Mouse (Mus musculus) myocyte (in vitro differentiated cells): ENCODE results near the gene Hoxd9. TPM values are rescaled to one million over a fixed set of nuclear protein-coding genes. Genes with fewer than 3 reads are reported as not detected.

Source experiments
- H3K27me3 ChIP-seq: one replicate; pipeline ENCODE4 v1.6.1; 2011; ENCODE audit not compliant: control insufficient read depth, insufficient read depth, insufficient read length
- H3K36me3 ChIP-seq: one replicate; pipeline ENCODE4 v1.6.1; 2011; ENCODE audit not compliant: control insufficient read depth, insufficient read depth
- H3K4me2 ChIP-seq: one replicate; pipeline ENCODE4 v1.6.1; 2011; ENCODE audit warnings: low read depth, control low read depth
- H3K4me3 ChIP-seq: one replicate; pipeline ENCODE4 v1.5.1; 2011; ENCODE audit warnings: mild to moderate bottlenecking, control low read depth, moderate library complexity
- H3K79me2 ChIP-seq: one replicate; pipeline ENCODE4 v1.6.1; 2011; ENCODE audit not compliant: control insufficient read depth, insufficient read depth
- H3ac ChIP-seq: one replicate; pipeline ENCODE4 v1.6.1; 2011; ENCODE audit not compliant: control insufficient read depth, insufficient read length
- CEBPB ChIP-seq: IDR thresholded peaks from 2 replicates; pipeline ENCODE4 v1.6.1; 2011; ENCODE audit warnings: mild to moderate bottlenecking, moderate library complexity; ENCODE audit not compliant: poor library complexity, insufficient read depth, severe bottlenecking
- E2F4 ChIP-seq: IDR thresholded peaks from one replicate; pipeline ENCODE4 v1.6.1; 2011; ENCODE audit warnings: mild to moderate bottlenecking, control low read depth, moderate library complexity; ENCODE audit not compliant: insufficient read depth
- MAX ChIP-seq: IDR thresholded peaks from one replicate; pipeline ENCODE4 v1.6.1; 2011; ENCODE audit warnings: low read depth, mild to moderate bottlenecking, control low read depth
- MYOD1 ChIP-seq, 3 experiments: IDR thresholded peaks; one replicate each; pipeline ENCODE4 v1.6.1; 2011; ENCODE audit warnings: control low read depth in 2 of 3, low read depth in 2 of 3, mild to moderate bottlenecking in 2 of 3, moderate library complexity in 1 of 3; ENCODE audit not compliant: insufficient read length in 2 of 3, control insufficient read depth in 1 of 3
- MYOG ChIP-seq, 3 experiments: IDR thresholded peaks; one replicate each; pipeline ENCODE4 v1.6.1; 2011; ENCODE audit warnings: control low read depth in 2 of 3, low read depth in 2 of 3, mild to moderate bottlenecking in 2 of 3; ENCODE audit not compliant: insufficient read length in 2 of 3, control insufficient read depth in 1 of 3, insufficient read depth in 1 of 3
- POLR2A ChIP-seq: IDR thresholded peaks from one replicate; pipeline ENCODE4 v1.6.1; 2011; ENCODE audit warnings: low read depth, mild to moderate bottlenecking, control low read depth, moderate library complexity; ENCODE audit not compliant: insufficient read length
- POLR2AphosphoS2 ChIP-seq: IDR thresholded peaks from one replicate; pipeline ENCODE4 v1.6.1; 2011; ENCODE audit warnings: low read depth, control low read depth; ENCODE audit not compliant: insufficient read length
- REST ChIP-seq: IDR thresholded peaks from one replicate; pipeline ENCODE4 v1.6.1; 2011; ENCODE audit warnings: mild to moderate bottlenecking, control low read depth, moderate library complexity; ENCODE audit not compliant: insufficient read depth, insufficient read length
- SRF ChIP-seq: IDR thresholded peaks from one replicate; pipeline ENCODE4 v1.6.1; 2011; ENCODE audit warnings: low read depth; ENCODE audit not compliant: control insufficient read depth, insufficient read length
- TCF12 ChIP-seq: IDR thresholded peaks from one replicate; pipeline ENCODE4 v1.6.1; 2011; ENCODE audit warnings: mild to moderate bottlenecking, control low read depth; ENCODE audit not compliant: poor library complexity, insufficient read depth, severe bottlenecking
- TCF3 ChIP-seq: IDR thresholded peaks from one replicate; pipeline ENCODE4 v1.6.1; 2011; ENCODE audit warnings: low read depth, control low read depth; ENCODE audit not compliant: insufficient read length
- USF1 ChIP-seq: IDR thresholded peaks from one replicate; pipeline ENCODE4 v1.6.1; 2011; ENCODE audit warnings: low read depth, mild to moderate bottlenecking, control low read depth, moderate library complexity
- polyA plus RNA-seq: library from polyadenylated mRNA; unstranded; fragments of >200 nt; fragmentation: generic; extraction: Trizol; gene quantifications from one replicate; pipeline ENCODE4 v1.2.1, GENCODE M21; 2012; ENCODE audit warnings: missing spikeins

Gene Hoxd9
- polyA plus RNA-seq, 1 experiment, result not detected

- TF ChIP-seq CEBPB (no peak), POLR2AphosphoS2 (no peak), MYOD1 (IDR thresholded peaks at IDR 0.05; ENCODE audit: control insufficient read depth in 1 of 3, insufficient read length in 2 of 3, low read depth in 2 of 3) (no peak), E2F4 (no peak), USF1 (no peak), TCF12 (no peak), REST (no peak), MAX (no peak), POLR2A (no peak), MYOG (IDR thresholded peaks at IDR 0.05; ENCODE audit: control insufficient read depth in 1 of 3, insufficient read depth in 1 of 3, insufficient read length in 2 of 3, low read depth in 2 of 3) (no peak), SRF (no peak), TCF3 (no peak)
- peak overlapping the region; percentile 37 for H3K4me2 ChIP-seq
- H3ac ChIP-seq, result no peak overlapping the region
- H3K36me3 ChIP-seq, result no peaks in the 10 kb centered on the region
- no peak overlapping the region for H3K4me3 ChIP-seq
- peaks cover 60% of the 10 kb centered on the region for H3K27me3 ChIP-seq
- H3K79me2 ChIP-seq, result no peaks in the 10 kb centered on the region
Measured at GRCm38 (mm10) chr2:74663291-74663925, 34.1 kb upstream of the Hoxd9 start.

- no peak overlapping the region for H3K4me3 ChIP-seq
Measured at GRCm38 (mm10) chr2:74666411-74666810, 31.1 kb upstream of the Hoxd9 start.

GRCm38 (mm10) chr2:74667191-74667841, 30.2 kb upstream of the Hoxd9 start:
- H3K36me3 ChIP-seq, result no peaks in the 10 kb centered on the region
- no peak overlapping the region for H3K4me2 ChIP-seq

More at GRCm38 (mm10) chr2:74666411-74666810, 31.1 kb upstream of the Hoxd9 start:
- TF ChIP-seq MYOG (IDR thresholded peaks at IDR 0.05; ENCODE audit: control insufficient read depth in 1 of 3, insufficient read depth in 1 of 3, insufficient read length in 2 of 3, low read depth in 2 of 3) (no peak), CEBPB (no peak), MAX (no peak), MYOD1 (IDR thresholded peaks at IDR 0.05; ENCODE audit: control insufficient read depth in 1 of 3, insufficient read length in 2 of 3, low read depth in 2 of 3) (no peak), E2F4 (no peak), TCF3 (no peak), REST (no peak), POLR2AphosphoS2 (no peak), TCF12 (no peak), USF1 (no peak), SRF (no peak), POLR2A (no peak)
- Histone ChIP-seq H3K79me2 (no peaks in the 10 kb centered on the region), H3K4me2 (no peak overlapping the region), H3ac (no peak overlapping the region), H3K36me3 (no peaks in the 10 kb centered on the region), H3K27me3 (peaks cover 46% of the 10 kb centered on the region)

GRCm38 (mm10) chr2:74667842-74668357, 29.6 kb upstream of the Hoxd9 start, which contains the start of gene Hoxd13:
Gene Hoxd13 (plus strand): TSS chr2:74668310.
- no peak within 1 kb of the TSS for H3K4me3 ChIP-seq
- peaks cover 39% of the 10 kb centered on the region for H3K27me3 ChIP-seq

More at GRCm38 (mm10) chr2:74667191-74667841, 30.2 kb upstream of the Hoxd9 start:
- no peak overlapping the region for H3K4me3 ChIP-seq
- TF ChIP-seq TCF3 (no peak), MYOG (IDR thresholded peaks at IDR 0.05; ENCODE audit: control insufficient read depth in 1 of 3, insufficient read depth in 1 of 3, insufficient read length in 2 of 3, low read depth in 2 of 3) (no peak)
- peaks cover 39% of the 10 kb centered on the region for H3K27me3 ChIP-seq
- H3ac ChIP-seq, result no peak overlapping the region
- H3K79me2 ChIP-seq, result no peaks in the 10 kb centered on the region

More at GRCm38 (mm10) chr2:74667842-74668357, 29.6 kb upstream of the Hoxd9 start, which contains the start of gene Hoxd13:
- H3K79me2 ChIP-seq, result no peaks in the 10 kb centered on the region
- no peak within 1 kb of the TSS for H3ac ChIP-seq
- no peak within 1 kb of the TSS for H3K4me2 ChIP-seq
- no peaks in the 10 kb centered on the region for H3K36me3 ChIP-seq
- TF ChIP-seq REST (no peak), MYOG (IDR thresholded peaks at IDR 0.05; ENCODE audit: control insufficient read depth in 1 of 3, insufficient read depth in 1 of 3, insufficient read length in 2 of 3, low read depth in 2 of 3) (no peak)
